Mouse (Mus musculus) kidney, postnatal 10 days (tissue): Measurements from ENCODE around the gene Hoxa3.

ENCODE experiments used
- DNase-seq: peaks from one replicate; pipeline ENCODE4 v3.0.0; 2021; ENCODE audit warnings: mixed read lengths

The Hoxa3 gene

DNA sequence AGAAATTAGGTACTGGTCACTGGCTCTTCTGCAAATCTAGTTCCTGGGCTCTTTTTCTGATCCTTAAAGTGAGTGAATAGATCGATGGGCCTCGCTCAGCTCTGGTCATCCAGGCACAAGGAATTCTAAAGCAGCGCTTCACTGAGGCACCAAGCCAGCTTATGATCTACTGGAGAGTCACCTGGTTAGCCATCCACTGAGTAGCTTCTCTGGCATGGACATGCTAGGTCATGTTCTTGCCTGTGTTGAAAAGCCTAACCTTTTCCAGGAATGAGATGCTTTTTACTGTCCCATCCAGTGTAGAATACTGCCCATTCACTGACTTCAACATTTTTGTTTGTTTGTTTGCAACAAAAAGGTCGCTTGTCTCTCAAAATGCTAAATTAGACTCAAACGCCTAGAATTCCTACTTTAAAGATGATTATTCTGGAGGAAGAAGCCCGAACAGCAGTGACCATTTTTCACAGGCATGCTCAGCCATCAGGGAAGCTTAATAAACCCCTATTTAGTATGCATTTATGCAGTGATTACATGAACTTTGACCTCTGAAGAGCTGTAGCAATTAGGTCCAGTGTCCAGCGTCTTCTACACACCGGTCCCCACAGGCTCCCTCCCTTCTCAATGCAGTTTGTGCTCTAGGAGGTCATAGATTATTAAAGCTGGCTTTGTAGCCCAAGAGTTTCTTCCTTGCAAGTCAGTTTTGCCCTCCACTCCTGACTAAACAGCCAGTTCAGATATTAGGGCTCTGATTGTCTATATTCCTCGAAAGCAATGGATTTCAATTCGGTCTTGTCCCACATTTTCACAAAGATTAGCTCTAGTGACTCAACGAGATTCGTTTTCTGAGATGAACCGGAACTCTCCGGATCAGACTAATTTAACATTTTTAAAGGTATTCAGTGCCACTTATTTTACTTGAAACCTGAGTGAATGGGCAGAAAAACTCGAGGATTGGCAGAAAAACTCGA is 60.6 kb downstream of the Hoxa3 start:
- DNase-seq: no peak

DNA sequence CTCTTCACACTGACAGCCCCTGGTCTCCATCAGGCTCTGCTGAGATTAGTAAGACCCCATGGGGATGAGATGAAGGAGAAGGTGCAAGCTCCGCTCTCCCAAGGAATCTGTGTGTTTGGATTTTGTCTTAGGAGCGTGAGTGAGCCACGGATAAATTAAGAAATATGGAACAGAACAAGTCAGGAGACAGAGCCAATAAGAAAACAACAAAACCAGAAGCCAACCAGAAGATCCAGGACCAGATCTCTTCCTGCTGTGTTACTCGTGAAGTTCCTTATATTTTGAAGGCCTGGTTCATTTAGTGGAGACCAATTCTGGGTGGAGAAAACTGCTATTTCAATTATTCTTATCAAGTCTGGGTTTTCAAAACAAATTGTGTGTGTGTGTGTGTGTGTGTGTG is 61.6 kb downstream of the Hoxa3 start:
- DNase-seq: no peak

- DNase-seq: no peak
These were observed 62.7 kb downstream of the Hoxa3 start for GRCm38 (mm10) chr6:52150401-52150966.

DNA sequence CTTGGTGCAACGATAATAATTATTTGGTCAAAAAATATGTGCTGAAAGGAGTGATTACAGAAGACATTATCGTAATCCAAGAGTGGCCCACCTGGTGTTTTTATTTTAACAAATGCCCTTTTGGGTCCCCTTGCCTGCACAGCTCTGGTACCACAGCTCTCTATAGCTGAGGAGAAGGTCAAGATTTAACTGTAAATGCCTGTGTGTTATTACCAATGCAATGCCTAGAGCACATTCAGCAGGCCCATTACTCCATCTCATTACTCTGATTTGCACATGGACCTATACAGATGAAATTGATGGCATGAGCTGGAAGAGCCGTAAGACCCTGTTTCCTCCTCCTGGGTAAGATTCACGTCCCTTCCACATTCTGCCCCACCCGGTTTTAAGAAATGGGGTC is 74.0 kb downstream of the Hoxa3 start:
- DNase-seq: no peak

DNA sequence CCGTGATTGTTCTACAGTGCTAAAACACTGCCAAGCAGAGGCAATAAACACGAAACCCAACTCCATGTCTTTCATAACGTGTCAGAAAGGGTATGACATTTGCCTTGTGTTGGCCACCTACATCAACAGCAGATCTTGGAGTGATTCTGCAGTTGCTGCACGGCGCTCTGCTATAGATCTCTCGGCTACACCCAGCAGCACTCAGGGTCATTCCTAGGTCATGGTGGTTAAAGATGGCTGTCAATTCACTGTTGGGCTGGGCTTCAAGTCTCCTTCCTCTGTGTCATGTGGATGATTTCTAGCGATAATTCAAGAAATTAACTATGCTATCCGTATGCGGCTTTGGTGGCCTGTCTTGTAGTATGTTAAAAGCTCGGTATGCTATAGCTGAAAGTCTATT is 74.6 kb downstream of the Hoxa3 start:
- no peak for DNase-seq

- no peak for DNase-seq
These were observed 75.1 kb downstream of the Hoxa3 start for GRCm38 (mm10) chr6:52137841-52138535.

GRCm38 (mm10) chr6:52123673-52124072 is 89.5 kb downstream of the Hoxa3 start:
- no peak for DNase-seq

- DNase-seq: no peak
These were observed 92.0 kb downstream of the Hoxa3 start for GRCm38 (mm10) chr6:52121173-52121572.
